Mouse (Mus musculus) embryonic facial prominence, embryonic 11.5 days (tissue): ENCODE measurements at regions not wholly inside any gene's neighbourhood (a gene's known extent, or its start where the extent isn't known, plus 50 kb on each side); places are given as distances from the start of the nearest gene placed in this dataset.

Experiments used
- ATAC-seq: fragments of 200-750 bp; cut with Nextera tagmentation; replicated peaks from 2 replicates; pipeline ENCODE4 v1.8.0; 2017; ENCODE audit warnings: low read depth; ENCODE audit not compliant: insufficient number of reproducible peaks, low FRiP score, low TSS enrichment
- DNase-seq: peaks from one replicate; pipeline ENCODE4 v3.0.0-alpha.2; 2015; ENCODE audit warnings: low spot score
- H3K27ac ChIP-seq: fragments of 300-500 bp; sonication (generic); replicated peaks from 2 replicates; pipeline ENCODE4 v1.5.1; 2014; ENCODE audit warnings: mild to moderate bottlenecking, low read depth, low read length, control low read depth
- H3K27me3 ChIP-seq: fragments of 300-500 bp; sonication (generic); 2 replicates; pipeline ENCODE4 v1.6.1; 2014; ENCODE audit warnings: mild to moderate bottlenecking, low read length, moderate library complexity, mixed read lengths; ENCODE audit not compliant: control insufficient read depth, insufficient read depth
- H3K36me3 ChIP-seq: fragments of 300-500 bp; sonication (generic); replicated peaks from 2 replicates; pipeline ENCODE4 v1.6.1; 2014; ENCODE audit warnings: low read depth, mild to moderate bottlenecking, low read length, moderate library complexity, mixed read lengths; ENCODE audit not compliant: control insufficient read depth, insufficient read depth
- H3K4me1 ChIP-seq: fragments of 300-500 bp; sonication (generic); 2 replicates; pipeline ENCODE4 v1.6.1; 2014; ENCODE audit warnings: low read length, mixed read lengths; ENCODE audit not compliant: control insufficient read depth, insufficient read depth
- H3K4me2 ChIP-seq: fragments of 300-500 bp; sonication (generic); 2 replicates; pipeline ENCODE4 v1.6.1; 2014; ENCODE audit warnings: low read depth, mild to moderate bottlenecking, control low read depth, low read length, moderate library complexity
- H3K4me3 ChIP-seq: fragments of 300-500 bp; sonication (generic); 2 replicates; pipeline ENCODE4 v1.5.1; 2014; ENCODE audit warnings: low read depth, low read length, control low read depth
- H3K9ac ChIP-seq: fragments of 300-500 bp; sonication (generic); replicated peaks from 2 replicates; pipeline ENCODE4 v1.6.1; 2014; ENCODE audit warnings: mild to moderate bottlenecking, control low read depth, low read length
- H3K9me3 ChIP-seq: fragments of 300-500 bp; sonication (generic); replicated peaks from 2 replicates; pipeline ENCODE4 v1.6.1; 2016; ENCODE audit warnings: mild to moderate bottlenecking, low read length, inconsistent platforms, mixed read lengths; ENCODE audit not compliant: control insufficient read depth
- WGBS: fragments of 180-500 bp; shearing (Covaris S2); extraction: QIAGEN DNeasy Blood & Tissue Kit; methylation state at CpG from one replicate; pipeline ENCODE4 v1.1.7; 2014; 5-methylcytosine and 5-hydroxymethylcytosine counted together

- Histone ChIP-seq H3K9me3 (no peaks in the 10 kb centered on the region), H3K27ac (no peak overlapping the region), H3K4me3 (no peak overlapping the region), H3K9ac (no peak overlapping the region), H3K27me3 (no peaks in the 10 kb centered on the region), H3K4me2 (no peak overlapping the region), H3K4me1 (no peaks in the 10 kb centered on the region), H3K36me3 (no peaks in the 10 kb centered on the region)
- no peak for ATAC-seq
- no peak for DNase-seq
- 95% methylated on average over 10 of the region's 10 CpGs for WGBS
Measured at GRCm38 (mm10) chr12:107326101-107326500, 162.3 kb upstream of the 3110018I06Rik start.

- Histone ChIP-seq H3K36me3 (no peaks in the 10 kb centered on the region), H3K4me2 (no peak overlapping the region), H3K27ac (no peak overlapping the region), H3K9ac (no peak overlapping the region), H3K27me3 (no peaks in the 10 kb centered on the region), H3K9me3 (no peaks in the 10 kb centered on the region), H3K4me1 (no peaks in the 10 kb centered on the region), H3K4me3 (no peak overlapping the region)
- ATAC-seq (no peak), DNase-seq (no peak)
- 73% methylated on average over 9 of the region's 9 CpGs for WGBS
Measured at GRCm38 (mm10) chr12:107327107-107327770, 161.2 kb upstream of the 3110018I06Rik start.

GRCm38 (mm10) chr12:107328986-107329385 lies 159.4 kb upstream of the 3110018I06Rik start:
- WGBS, result 16% methylated on average over 9 of the region's 9 CpGs
- Histone ChIP-seq H3K27ac (no peak overlapping the region), H3K36me3 (no peaks in the 10 kb centered on the region), H3K4me2 (no peak overlapping the region), H3K9ac (no peak overlapping the region), H3K27me3 (no peaks in the 10 kb centered on the region), H3K9me3 (no peaks in the 10 kb centered on the region), H3K4me3 (no peak overlapping the region), H3K4me1 (no peaks in the 10 kb centered on the region)
- 0 out of 2 replicates have a peak, but pooled peaks have one; percentile 29 for ATAC-seq
- peak; percentile 49 for DNase-seq

GRCm38 (mm10) chr12:107334366-107334765 lies 154.1 kb upstream of the 3110018I06Rik start:
- ATAC-seq (no peak), DNase-seq (peak; percentile 75)
- Histone ChIP-seq H3K27me3 (no peaks in the 10 kb centered on the region), H3K27ac (no peak overlapping the region), H3K9me3 (no peaks in the 10 kb centered on the region), H3K4me3 (no peak overlapping the region), H3K9ac (no peak overlapping the region), H3K36me3 (no peaks in the 10 kb centered on the region), H3K4me1 (no peaks in the 10 kb centered on the region), H3K4me2 (no peak overlapping the region)
- 34% methylated on average over 8 of the region's 8 CpGs for WGBS

- Histone ChIP-seq H3K36me3 (no peaks in the 10 kb centered on the region), H3K4me2 (no peak overlapping the region), H3K27ac (no peak overlapping the region), H3K9ac (no peak overlapping the region), H3K4me1 (no peaks in the 10 kb centered on the region), H3K27me3 (no peaks in the 10 kb centered on the region), H3K4me3 (no peak overlapping the region), H3K9me3 (no peaks in the 10 kb centered on the region)
- ATAC-seq (no peak), DNase-seq (no peak)
- WGBS, result 67% methylated on average over 12 of the region's 12 CpGs
Measured at GRCm38 (mm10) chr12:107335106-107335505, 153.3 kb upstream of the 3110018I06Rik start.

GRCm38 (mm10) chr12:107338758-107339157 lies 149.7 kb upstream of the 3110018I06Rik start:
- no peak for ATAC-seq
- 51% methylated on average over 10 of the region's 10 CpGs for WGBS

GRCm38 (mm10) chr12:107356211-107356610 lies 132.2 kb upstream of the 3110018I06Rik start:
- no peaks in the 10 kb centered on the region for H3K27me3 ChIP-seq
- no peaks in the 10 kb centered on the region for H3K36me3 ChIP-seq
- no peak overlapping the region for H3K4me2 ChIP-seq
- no peak overlapping the region for H3K27ac ChIP-seq
- WGBS, result 43% methylated on average over 6 of the region's 6 CpGs
- DNase-seq (no peak), ATAC-seq (no peak)
- no peak overlapping the region for H3K4me3 ChIP-seq
- no peak overlapping the region for H3K9ac ChIP-seq
- no peaks in the 10 kb centered on the region for H3K9me3 ChIP-seq
- no peaks in the 10 kb centered on the region for H3K4me1 ChIP-seq

More at GRCm38 (mm10) chr12:107338758-107339157, 149.7 kb upstream of the 3110018I06Rik start:
- H3K4me3 ChIP-seq, result no peak overlapping the region
- H3K36me3 ChIP-seq, result no peaks in the 10 kb centered on the region
- H3K4me1 ChIP-seq, result no peaks in the 10 kb centered on the region
- no peak overlapping the region for H3K4me2 ChIP-seq
- no peak overlapping the region for H3K27ac ChIP-seq
- no peaks in the 10 kb centered on the region for H3K9me3 ChIP-seq
- H3K9ac ChIP-seq, result no peak overlapping the region
- no peak for DNase-seq
- no peaks in the 10 kb centered on the region for H3K27me3 ChIP-seq

- Histone ChIP-seq H3K4me2 (no peak overlapping the region), H3K27me3 (no peaks in the 10 kb centered on the region), H3K4me3 (no peak overlapping the region), H3K9me3 (no peaks in the 10 kb centered on the region), H3K4me1 (no peaks in the 10 kb centered on the region), H3K9ac (no peak overlapping the region), H3K36me3 (no peaks in the 10 kb centered on the region), H3K27ac (no peak overlapping the region)
- 89% methylated on average over 7 of the region's 7 CpGs for WGBS
- ATAC-seq (no peak), DNase-seq (no peak)
Measured at GRCm38 (mm10) chr12:107356974-107357373, 131.5 kb upstream of the 3110018I06Rik start.
